Mouse (Mus musculus) testis, adult 2 months (tissue): ENCODE results near the gene Shb.

Experiments used
- CTCF ChIP-seq: fragments of 200-500 bp; IDR thresholded peaks from 2 replicates; pipeline ENCODE4 v1.5.1; 2012; ENCODE audit warnings: low read depth, mild to moderate bottlenecking, inconsistent platforms, low read length, moderate library complexity; ENCODE audit not compliant: control insufficient read depth, insufficient read depth, insufficient replicate concordance
- POLR2A ChIP-seq: fragments of 200-500 bp; IDR thresholded peaks from 2 replicates; pipeline ENCODE4 v1.6.1; 2012; ENCODE audit warnings: low read depth, mild to moderate bottlenecking, inconsistent platforms, low read length, moderate library complexity; ENCODE audit not compliant: control insufficient read depth

- no peak for TF ChIP-seq CTCF
- TF ChIP-seq POLR2A = no peak
Observed at GRCm38 (mm10) chr4:45529986-45530597, 2.2 kb downstream of the Shb start.
